Mouse (Mus musculus) hindbrain, embryonic 10.5 days (tissue): Measurements from ENCODE around the gene Qrfp. TPM values are rescaled to one million over a fixed set of nuclear protein-coding genes. Genes with fewer than 3 reads are reported as not detected.

Source experiments
- DNase-seq: peaks from one replicate; pipeline ENCODE4 v3.0.0-alpha.2; 2017; ENCODE audit warnings: low spot score
- H3K27ac ChIP-seq: fragments of 300-500 bp; sonication (generic); 2 replicates; pipeline ENCODE4 v1.5.1; 2016; ENCODE audit warnings: mild to moderate bottlenecking, moderate library complexity
- H3K27me3 ChIP-seq: fragments of 300-500 bp; sonication (generic); 2 replicates; pipeline ENCODE4 v1.6.1; 2016; ENCODE audit warnings: mild to moderate bottlenecking; ENCODE audit not compliant: poor library complexity, insufficient read depth, severe bottlenecking
- H3K36me3 ChIP-seq: fragments of 300-500 bp; sonication (generic); 2 replicates; pipeline ENCODE4 v1.6.1; 2016; ENCODE audit warnings: mild to moderate bottlenecking, moderate library complexity
- H3K4me1 ChIP-seq: fragments of 300-500 bp; sonication (generic); replicated peaks from 2 replicates; pipeline ENCODE4 v1.6.1; 2016; ENCODE audit warnings: mild to moderate bottlenecking
- H3K4me3 ChIP-seq: fragments of 300-500 bp; sonication (generic); 2 replicates; pipeline ENCODE4 v1.5.1; 2016; ENCODE audit warnings: mild to moderate bottlenecking, moderate library complexity
- H3K9me3 ChIP-seq: fragments of 300-500 bp; sonication (generic); 2 replicates; pipeline ENCODE4 v1.6.1; 2016; ENCODE audit warnings: mild to moderate bottlenecking, moderate library complexity
- WGBS: fragments of 180-500 bp; shearing (Covaris S2); methylation state at CpG from one replicate; pipeline ENCODE4 v1.1.7; 2016; 5-methylcytosine and 5-hydroxymethylcytosine counted together
- polyA plus RNA-seq: library from polyadenylated mRNA; unstranded; fragments of >200 nt; fragmentation: Nextera tagmentation; extraction: Ambion mirVana; gene quantifications from 2 replicates; pipeline ENCODE4 v1.2.1, GENCODE M21; 2016

Qrfp gene
- polyA plus RNA-seq, 1 experiment from 2014 or later, result 0.20 TPM

- peaks cover 3% of the 10 kb centered on the region; the same call in 1 of the 2 replicates for H3K4me1 ChIP-seq
- H3K36me3 ChIP-seq, result peaks cover 100% of the 10 kb centered on the region
- no peak overlapping the region for H3K4me3 ChIP-seq
- H3K27ac ChIP-seq, result no peak overlapping the region
- 26% methylated on average over 7 of the region's 7 CpGs for WGBS
- H3K27me3 ChIP-seq, result no peaks in the 10 kb centered on the region
- no peaks in the 10 kb centered on the region for H3K9me3 ChIP-seq
- peak; percentile 78 for DNase-seq
Measured at GRCm38 (mm10) chr2:31787029-31787428, 23.4 kb downstream of the Qrfp start.

- H3K4me3 ChIP-seq, result no peak overlapping the region
- no peaks in the 10 kb centered on the region for H3K27me3 ChIP-seq
- no peak overlapping the region for H3K27ac ChIP-seq
- DNase-seq, result peak; percentile 74
- no peaks in the 10 kb centered on the region for H3K9me3 ChIP-seq
- H3K36me3 ChIP-seq, result peaks cover 100% of the 10 kb centered on the region
- H3K4me1 ChIP-seq, result peaks cover 3% of the 10 kb centered on the region; the same call in 1 of the 2 replicates
- 56% methylated on average over 9 of the region's 9 CpGs for WGBS
Measured at GRCm38 (mm10) chr2:31785074-31785473, 25.3 kb downstream of the Qrfp start.

GRCm38 (mm10) chr2:31782958-31783602 is 27.3 kb downstream of the Qrfp start:
- H3K36me3 ChIP-seq, result peaks cover 100% of the 10 kb centered on the region
- 75% methylated on average over 8 of the region's 8 CpGs for WGBS
- no peaks in the 10 kb centered on the region for H3K27me3 ChIP-seq
- H3K4me3 ChIP-seq, result no peak overlapping the region
- H3K27ac ChIP-seq, result no peak overlapping the region
- peaks cover 3% of the 10 kb centered on the region; the same call in 1 of the 2 replicates for H3K4me1 ChIP-seq
- no peaks in the 10 kb centered on the region for H3K9me3 ChIP-seq
- DNase-seq, result no peak

GRCm38 (mm10) chr2:31779258-31779657 is 31.1 kb downstream of the Qrfp start:
- Histone ChIP-seq H3K27ac (no peak overlapping the region), H3K36me3 (peaks cover 99% of the 10 kb centered on the region), H3K4me1 (no peaks in the 10 kb centered on the region; the same call in 1 of the 2 replicates), H3K27me3 (no peaks in the 10 kb centered on the region), H3K4me3 (no peak overlapping the region), H3K9me3 (0 out of 2 replicates have a peak, but pooled peaks cover under 1% of the 10 kb centered on the region)
- 86% methylated on average over 2 of the region's 2 CpGs for WGBS
- DNase-seq, result no peak

- H3K4me1 ChIP-seq, result peaks cover under 1% of the 10 kb centered on the region; the same call in 1 of the 2 replicates
- DNase-seq, result no peak
- no peaks in the 10 kb centered on the region for H3K27me3 ChIP-seq
- H3K9me3 ChIP-seq, result 0 out of 2 replicates have a peak, but pooled peaks cover 2% of the 10 kb centered on the region
- H3K27ac ChIP-seq, result no peak overlapping the region
- no peak overlapping the region for H3K4me3 ChIP-seq
- 97% methylated on average over 3 of the region's 3 CpGs for WGBS
- H3K36me3 ChIP-seq, result peaks cover 90% of the 10 kb centered on the region
Measured at GRCm38 (mm10) chr2:31776479-31776878, 33.9 kb downstream of the Qrfp start.

- H3K4me1 ChIP-seq, result peaks cover 47% of the 10 kb centered on the region
- peak; percentile 39 for DNase-seq
- H3K27me3 ChIP-seq, result no peaks in the 10 kb centered on the region
- no peak overlapping the region for H3K27ac ChIP-seq
- 0 out of 2 replicates have a peak, but pooled peaks cover 2% of the 10 kb centered on the region for H3K9me3 ChIP-seq
- H3K36me3 ChIP-seq, result peaks cover 35% of the 10 kb centered on the region
- 49% methylated on average over 7 of the region's 7 CpGs for WGBS
- no peak overlapping the region for H3K4me3 ChIP-seq
Measured at GRCm38 (mm10) chr2:31770781-31771441, 39.5 kb downstream of the Qrfp start.

- 54% methylated on average over 6 of the region's 6 CpGs for WGBS
- Histone ChIP-seq H3K9me3 (0 out of 2 replicates have a peak, but pooled peaks cover 2% of the 10 kb centered on the region), H3K4me1 (peaks cover 56% of the 10 kb centered on the region), H3K27me3 (no peaks in the 10 kb centered on the region), H3K27ac (0 out of 2 replicates have a peak overlapping the region, but pooled peaks have one; percentile 36), H3K36me3 (peaks cover 28% of the 10 kb centered on the region), H3K4me3 (no peak overlapping the region)
- no peak for DNase-seq
Measured at GRCm38 (mm10) chr2:31769631-31770111, 40.7 kb downstream of the Qrfp start.

- WGBS, result 68% methylated on average over 4 of the region's 4 CpGs
- Histone ChIP-seq H3K27me3 (no peaks in the 10 kb centered on the region), H3K27ac (no peak overlapping the region), H3K4me1 (peaks cover 56% of the 10 kb centered on the region), H3K9me3 (0 out of 2 replicates have a peak, but pooled peaks cover under 1% of the 10 kb centered on the region), H3K36me3 (peaks cover 23% of the 10 kb centered on the region), H3K4me3 (no peak overlapping the region)
- no peak for DNase-seq
Measured at GRCm38 (mm10) chr2:31769115-31769514, 41.3 kb downstream of the Qrfp start.

GRCm38 (mm10) chr2:31767815-31768214 is 42.6 kb downstream of the Qrfp start:
- no peaks in the 10 kb centered on the region for H3K27me3 ChIP-seq
- WGBS, result 86% methylated on average over 4 of the region's 4 CpGs
- no peak overlapping the region for H3K4me3 ChIP-seq
- peaks cover 10% of the 10 kb centered on the region; the same call in 1 of the 2 replicates for H3K36me3 ChIP-seq
- peaks cover 66% of the 10 kb centered on the region for H3K4me1 ChIP-seq
- H3K27ac ChIP-seq, result no peak overlapping the region
- DNase-seq, result no peak
- no peaks in the 10 kb centered on the region for H3K9me3 ChIP-seq

GRCm38 (mm10) chr2:31767104-31767503 is 43.3 kb downstream of the Qrfp start:
- H3K4me3 ChIP-seq, result no peak overlapping the region
- H3K36me3 ChIP-seq, result 0 out of 2 replicates have a peak, but pooled peaks cover 6% of the 10 kb centered on the region
- H3K9me3 ChIP-seq, result no peaks in the 10 kb centered on the region
- 92% methylated on average over 6 of the region's 6 CpGs for WGBS
- no peak for DNase-seq
- no peak overlapping the region for H3K27ac ChIP-seq
- peaks cover 73% of the 10 kb centered on the region for H3K4me1 ChIP-seq
- H3K27me3 ChIP-seq, result no peaks in the 10 kb centered on the region

- H3K9me3 ChIP-seq, result no peaks in the 10 kb centered on the region
- peaks cover 74% of the 10 kb centered on the region for H3K4me1 ChIP-seq
- no peaks in the 10 kb centered on the region for H3K27me3 ChIP-seq
- H3K36me3 ChIP-seq, result 0 out of 2 replicates have a peak, but pooled peaks cover 6% of the 10 kb centered on the region
- peak overlapping the region; percentile 9; the same call in 1 of the 2 replicates for H3K27ac ChIP-seq
- H3K4me3 ChIP-seq, result peak overlapping the region; percentile 89
- 12% methylated on average over 2 of the region's 2 CpGs for WGBS
- no peak for DNase-seq
Measured at GRCm38 (mm10) chr2:31763271-31763670, 47.1 kb downstream of the Qrfp start.

- Histone ChIP-seq H3K27me3 (no peaks in the 10 kb centered on the region), H3K4me3 (peak overlapping the region; percentile 89; the same call in 1 of the 2 replicates), H3K36me3 (0 out of 2 replicates have a peak, but pooled peaks cover 6% of the 10 kb centered on the region), H3K9me3 (no peaks in the 10 kb centered on the region), H3K27ac (0 out of 2 replicates have a peak overlapping the region, but pooled peaks have one; percentile 9), H3K4me1 (peaks cover 70% of the 10 kb centered on the region)
- 7% methylated on average over 2 of the region's 2 CpGs for WGBS
- no peak for DNase-seq
Measured at GRCm38 (mm10) chr2:31762853-31763252, 47.5 kb downstream of the Qrfp start.

GRCm38 (mm10) chr2:31762155-31762554 is 48.2 kb downstream of the Qrfp start:
- H3K27ac ChIP-seq, result peak overlapping the region; percentile 99
- WGBS, result 51% methylated on average over 3 of the region's 3 CpGs
- H3K9me3 ChIP-seq, result no peaks in the 10 kb centered on the region
- peaks cover 69% of the 10 kb centered on the region for H3K4me1 ChIP-seq
- DNase-seq, result no peak
- H3K27me3 ChIP-seq, result no peaks in the 10 kb centered on the region
- H3K36me3 ChIP-seq, result 0 out of 2 replicates have a peak, but pooled peaks cover 6% of the 10 kb centered on the region
- H3K4me3 ChIP-seq, result peak overlapping the region; percentile 89
